Mouse (Mus musculus) gastrocnemius, adult 2 months (tissue): ENCODE results near the gene Cfap70. TPM values are rescaled to one million over a fixed set of nuclear protein-coding genes. Genes with fewer than 3 reads are reported as not detected.

Source experiments
- DNase-seq: peaks from one replicate; pipeline ENCODE4 v3.0.0; 2022
- H3K27ac ChIP-seq: fragments of 200-600 bp; 2 replicates; pipeline ENCODE4 v1.8.1; 2022; ENCODE audit warnings: mild to moderate bottlenecking
- H3K4me3 ChIP-seq: fragments of 200-600 bp; 2 replicates; pipeline ENCODE4 v1.8.1; 2022; ENCODE audit warnings: mild to moderate bottlenecking, moderate library complexity
- CTCF ChIP-seq: fragments of 200-600 bp; IDR thresholded peaks from 2 replicates; pipeline ENCODE4 v1.8.1; 2022; ENCODE audit warnings: antibody characterized with exemption, mild to moderate bottlenecking, moderate library complexity
- intact Hi-C: fragments of 180-260 bp; cut with DNase I; formaldehyde crosslinking; loops from one replicate; pipeline ENCODE4 v1.15.1; 2025
- total RNA-seq, 2 experiments: library from RNA; stranded (reverse); gene quantifications; 2 replicates each; pipeline ENCODE4 v1.2.3; 2021

Cfap70 gene
- total RNA-seq, 2 experiments from 2014 or later, result 0.05 to 0.33 TPM

DNA sequence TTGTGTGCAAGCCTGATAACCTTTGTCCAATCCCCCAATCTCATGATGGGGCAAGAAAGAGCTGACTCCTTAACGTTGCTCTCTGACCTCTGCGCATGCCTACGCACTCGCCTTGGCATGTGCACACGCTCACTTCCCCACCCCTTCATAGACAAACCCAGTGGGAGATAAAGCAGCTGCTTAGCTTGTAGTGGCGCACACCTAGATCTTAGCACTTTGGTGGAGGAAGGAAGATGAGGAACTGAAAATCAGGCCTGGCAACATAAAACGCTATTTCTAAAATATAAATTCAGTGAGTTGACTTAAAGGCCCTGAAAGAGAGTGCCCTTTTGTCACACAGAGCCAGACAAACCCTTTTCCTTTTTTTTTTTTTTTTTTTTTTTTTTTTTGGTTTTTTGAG, 81.2 kb downstream of the Cfap70 start:
- no peak for TF ChIP-seq CTCF
- H3K4me3 ChIP-seq, result no peak overlapping the region
- intact Hi-C loops, result no loop called here
- H3K27ac ChIP-seq, result no peak overlapping the region
- no peak for DNase-seq

DNA sequence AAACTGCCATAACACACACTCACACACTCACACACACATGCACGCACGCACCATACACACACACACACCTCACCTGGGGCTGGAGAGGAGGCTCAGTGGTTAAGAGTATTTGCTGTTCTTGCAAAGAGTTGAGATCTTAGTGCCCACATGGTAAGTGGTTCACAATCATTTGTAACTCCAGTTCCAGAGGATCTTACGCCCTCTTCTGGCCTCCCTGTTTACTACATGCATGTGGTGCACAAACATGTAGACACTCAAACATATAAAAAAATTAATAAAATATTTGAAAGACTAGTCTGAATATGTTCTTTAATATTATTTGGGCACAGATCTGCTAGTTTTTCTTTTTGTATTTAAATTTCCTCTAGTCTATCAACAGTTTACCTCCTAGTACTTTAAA, 83.8 kb downstream of the Cfap70 start:
- Histone ChIP-seq H3K4me3 (no peak overlapping the region), H3K27ac (no peak overlapping the region)
- intact Hi-C loops, result no loop called here
- TF ChIP-seq CTCF, result no peak
- DNase-seq, result no peak

DNA sequence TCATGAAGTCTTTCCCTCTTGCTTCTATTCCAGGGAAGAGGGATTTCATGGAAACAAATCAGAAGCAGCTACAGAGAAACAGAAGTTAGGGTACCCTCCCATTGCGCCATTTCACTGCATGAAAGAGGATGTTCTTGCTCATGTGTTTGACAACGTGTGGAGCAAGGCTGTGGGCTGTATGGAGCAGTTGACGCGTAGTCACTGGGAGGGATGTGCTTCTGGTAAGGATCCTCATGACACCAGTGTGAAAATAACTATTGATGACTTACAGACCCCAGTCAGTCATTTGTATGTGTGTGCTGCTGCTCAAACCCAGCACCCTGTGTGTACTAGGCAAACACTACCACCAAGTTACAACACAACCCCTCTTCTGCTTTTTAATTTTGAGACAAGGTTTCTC, 88.8 kb downstream of the Cfap70 start:
- intact Hi-C loops, result no loop called here
- DNase-seq, result no peak
- Histone ChIP-seq H3K27ac (no peak overlapping the region), H3K4me3 (no peak overlapping the region)
- TF ChIP-seq CTCF, result no peak

DNA sequence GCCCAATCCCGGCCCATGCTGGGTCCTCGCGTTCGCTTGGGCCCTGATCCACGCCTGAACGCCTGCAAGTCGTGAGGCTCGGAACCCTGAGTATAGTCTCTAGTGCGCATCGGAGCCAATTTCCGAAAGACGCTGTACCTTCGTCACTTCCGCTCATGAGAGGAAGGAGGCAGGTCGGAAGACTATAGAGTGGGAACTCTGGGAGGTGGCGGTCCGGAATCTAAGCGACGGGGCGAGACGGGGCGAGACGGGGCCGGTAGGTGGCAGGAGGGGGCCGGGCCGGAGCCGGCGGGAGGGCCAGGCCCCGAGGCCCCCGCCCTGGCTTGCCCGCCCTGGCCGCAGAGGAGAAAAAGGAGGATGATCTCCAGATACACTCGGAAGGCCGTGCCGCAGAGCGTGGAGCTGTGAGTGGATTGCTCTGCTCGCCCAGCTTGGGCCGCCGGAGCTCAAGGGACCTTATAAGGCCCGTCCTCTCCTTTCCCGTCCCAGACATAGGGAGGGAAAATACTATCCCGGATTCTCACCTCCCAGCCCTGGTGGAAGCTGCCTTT, 104.0 kb downstream of the Cfap70 start, which contains the start of the genes Ecd and Fam149b:
TSS of gene Ecd (minus strand) at position 131 of the 551 bp plus-strand sequence.
TSS of gene Fam149b (plus strand) at position 172 of the 551 bp plus-strand sequence.
- peak; percentile 94 for DNase-seq
- intact Hi-C loops, result loop anchor here (5.0 kb wide), 1 partner anchor 129 kb away; no protein-coding TSS in a partner anchor
- H3K4me3 ChIP-seq, result peak within 1 kb of the TSS; percentile 91
- H3K27ac ChIP-seq, result peak within 1 kb of the TSS; percentile 90
- TF ChIP-seq CTCF, result peak; percentile 65

- no peak for DNase-seq
- Histone ChIP-seq H3K4me3 (peak overlapping the region; percentile 91), H3K27ac (peak overlapping the region; percentile 90)
- no peak for TF ChIP-seq CTCF
- intact Hi-C loops, result loop anchor here (5.0 kb wide), 1 partner anchor 130 kb away; no protein-coding TSS in a partner anchor
Observed at GRCm38 (mm10) chr14:20347441-20347990, 104.5 kb downstream of the Cfap70 start.

DNA sequence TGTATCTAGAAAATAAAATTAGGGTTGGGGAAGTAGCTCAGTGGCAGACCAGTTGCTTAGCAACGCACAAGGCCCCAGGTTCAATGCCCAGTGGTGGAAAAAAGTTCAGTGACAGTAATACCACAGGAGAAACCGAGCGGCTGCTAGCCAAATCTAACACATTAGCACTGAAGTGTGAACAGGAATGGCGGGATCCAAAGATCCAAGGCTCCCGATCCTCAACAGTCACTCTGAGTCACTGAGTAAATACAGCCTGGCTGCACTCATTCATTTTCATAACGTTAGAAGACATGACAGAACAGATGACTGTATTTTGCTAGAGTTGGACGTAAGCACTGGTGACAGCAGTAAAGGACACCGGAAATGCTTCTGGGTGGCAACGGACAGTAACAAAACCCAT, 106.1 kb downstream of the Cfap70 start:
- Histone ChIP-seq H3K27ac (no peak overlapping the region), H3K4me3 (no peak overlapping the region)
- no peak for DNase-seq
- no peak for TF ChIP-seq CTCF
- intact Hi-C loops, result loop anchor here (5.0 kb wide), 1 partner anchor 131 kb away; no protein-coding TSS in a partner anchor

Other genes starting within 250 kb of the Cfap70 start
- gene Kcnk16, start 183.0 kb downstream of the Cfap70 start, total RNA-seq, result not detected
- 10 to 100 TPM; 26.9 to 32.3 TPM for gene Nudt13, start 157.5 kb downstream of the Cfap70 start, total RNA-seq
- 10 to 100 TPM; 32.7 to 38.9 TPM for gene Ecd, start 104.1 kb downstream of the Cfap70 start, total RNA-seq
- gene Fam149b, start 104.1 kb downstream of the Cfap70 start, total RNA-seq, result 10 to 100 TPM; 18.2 to 22.7 TPM
- 10 to 100 TPM in 1 of 2 experiments, 1 to 10 TPM in 1; 8.4 to 12.4 TPM for gene Dnajc9, start 63.3 kb downstream of the Cfap70 start, total RNA-seq
- gene Mrps16, start 58.6 kb downstream of the Cfap70 start, total RNA-seq, result 10 to 100 TPM; 43.1 to 57.5 TPM
- gene Anxa7, start 27.9 kb upstream of the Cfap70 start, total RNA-seq, result 10 to 100 TPM; 38.8 to 66.8 TPM
- gene Mss51, start 44.7 kb upstream of the Cfap70 start, total RNA-seq, result 100 to 1,000 TPM in 1 of 2 experiments, 10 to 100 TPM in 1; 78.1 to 157 TPM
- 100 to 1,000 TPM; 170 to 204 TPM for gene Ppp3cb, start 94.3 kb upstream of the Cfap70 start, total RNA-seq
- gene Usp54, start 188.8 kb upstream of the Cfap70 start, total RNA-seq, result 1 to 10 TPM; 4.9 to 6.3 TPM
- 1,000 to 10,000 TPM; 2,377 to 3,782 TPM for gene Myoz1, start 204.3 kb upstream of the Cfap70 start, total RNA-seq
- gene Synpo2l, start 216.1 kb upstream of the Cfap70 start, total RNA-seq, result 100 to 1,000 TPM; 142 to 187 TPM
- 10 to 100 TPM; 73.8 to 76.3 TPM for gene Sec24c, start 222.1 kb upstream of the Cfap70 start, total RNA-seq
- gene Fut11, start 242.7 kb upstream of the Cfap70 start, total RNA-seq, result 1 to 10 TPM; 1.9 to 3.3 TPM